Mouse (Mus musculus): ENCODE data around the gene Gm26920. TPM values are rescaled to one million over a fixed set of nuclear protein-coding genes. Genes with fewer than 3 reads are reported as not detected.
A peak's percentile ranks its signal among the peaks of the same experiment; 100 is the strongest.
"Not testable (repeated sequence)": the region's sequence is repeated elsewhere in the genome, so short reads cannot be mapped to it uniquely, and the experiment has no call there.

The Gm26920 gene
- 1.7 and 2.0 TPM in 2 replicates for polyA plus RNA-seq (2014; fragmentation: Nextera tagmentation; extraction: Ambion mirVana)

- Histone ChIP-seq H3K9ac (peak within 1 kb of the TSS; percentile 69), H3K4me2 (peak within 1 kb of the TSS; percentile 76), H3K36me3 (ENCODE audit: insufficient read depth) (peaks cover 16% of the 10 kb centered on the region), H3K4me3 (ENCODE audit: low read depth, low read length) (peak within 1 kb of the TSS; percentile 62), H3K27ac (ENCODE audit: low read depth) (peak within 1 kb of the TSS; percentile 78), H3K9me3 (ENCODE audit: low read depth, low read length) (no peaks in the 10 kb centered on the region), H3K27me3 (ENCODE audit: insufficient read depth, low read length) (no peaks in the 10 kb centered on the region), H3K4me1 (ENCODE audit: insufficient read depth) (0 out of 2 replicates have a peak, but pooled peaks cover 4% of the 10 kb centered on the region)
- DNase-seq (peak; percentile 100), ATAC-seq (ENCODE audit: insufficient read depth) (peak; percentile 90)
- TF ChIP-seq CTCF (IDR thresholded peaks at IDR 0.05; ENCODE audit: low read depth), result no peak
- WGBS, result under 1% methylated on average over 40 of the region's 40 CpGs
These were observed at the start of gene Gm26920, which contains the start of gene Zfp566 for GRCm38 (mm10) chr7:30090092-30090969. TSS of gene Gm26920 (minus strand) at chr7:30090410. TSS of gene Zfp566 (minus strand) at chr7:30090527.

GRCm38 (mm10) chr7:30136826-30137225, 46.6 kb upstream of the Gm26920 start:
- Histone ChIP-seq H3K36me3 (ENCODE audit: insufficient read depth) (peaks cover 48% of the 10 kb centered on the region), H3K9me3 (ENCODE audit: low read depth, low read length) (peaks cover 4% of the 10 kb centered on the region; the same call in 1 of the 2 replicates)

GRCm38 (mm10) chr7:30132396-30132795, 42.2 kb upstream of the Gm26920 start:
- WGBS, result 88% methylated on average over 4 of the region's 4 CpGs
- H3K4me2 ChIP-seq, result no peak overlapping the region
- no peak overlapping the region for H3K9ac ChIP-seq
- H3K4me1 ChIP-seq (ENCODE audit: insufficient read depth), result no peaks in the 10 kb centered on the region
- no peak for DNase-seq
- H3K36me3 ChIP-seq (ENCODE audit: insufficient read depth), result peaks cover 83% of the 10 kb centered on the region
- peaks cover 4% of the 10 kb centered on the region; the same call in 1 of the 2 replicates for H3K9me3 ChIP-seq (ENCODE audit: low read depth, low read length)
- H3K27ac ChIP-seq (ENCODE audit: low read depth), result no peak overlapping the region
- TF ChIP-seq CTCF (IDR thresholded peaks at IDR 0.05; ENCODE audit: low read depth), result no peak
- no peaks in the 10 kb centered on the region for H3K27me3 ChIP-seq (ENCODE audit: insufficient read depth, low read length)
- no peak for ATAC-seq (ENCODE audit: insufficient read depth)
- no peak overlapping the region for H3K4me3 ChIP-seq (ENCODE audit: low read depth, low read length)

More at GRCm38 (mm10) chr7:30136826-30137225, 46.6 kb upstream of the Gm26920 start:
- no peak overlapping the region for H3K4me2 ChIP-seq
- H3K27me3 ChIP-seq (ENCODE audit: insufficient read depth, low read length), result no peaks in the 10 kb centered on the region
- no peak overlapping the region for H3K9ac ChIP-seq
- no peak overlapping the region for H3K27ac ChIP-seq (ENCODE audit: low read depth)
- no peak for TF ChIP-seq CTCF (IDR thresholded peaks at IDR 0.05; ENCODE audit: low read depth)
- DNase-seq, result no peak
- no peak overlapping the region for H3K4me3 ChIP-seq (ENCODE audit: low read depth, low read length)
- ATAC-seq (ENCODE audit: insufficient read depth), result no peak
- WGBS, result 86% methylated on average over 10 of the region's 10 CpGs
- no peaks in the 10 kb centered on the region for H3K4me1 ChIP-seq (ENCODE audit: insufficient read depth)

GRCm38 (mm10) chr7:30129900-30130299, 39.7 kb upstream of the Gm26920 start:
- TF ChIP-seq CTCF (IDR thresholded peaks at IDR 0.05; ENCODE audit: low read depth), result no peak
- WGBS, result 95% methylated on average over 8 of the region's 8 CpGs
- Histone ChIP-seq H3K4me1 (ENCODE audit: insufficient read depth) (no peaks in the 10 kb centered on the region), H3K36me3 (ENCODE audit: insufficient read depth) (peaks cover 86% of the 10 kb centered on the region), H3K27ac (ENCODE audit: low read depth) (no peak overlapping the region), H3K9ac (no peak overlapping the region), H3K4me2 (no peak overlapping the region), H3K9me3 (ENCODE audit: low read depth, low read length) (peaks cover 4% of the 10 kb centered on the region; the same call in 1 of the 2 replicates), H3K4me3 (ENCODE audit: low read depth, low read length) (no peak overlapping the region), H3K27me3 (ENCODE audit: insufficient read depth, low read length) (no peaks in the 10 kb centered on the region)
- no peak for ATAC-seq (ENCODE audit: insufficient read depth)
- no peak for DNase-seq

- no peaks in the 10 kb centered on the region for H3K9me3 ChIP-seq (ENCODE audit: low read depth, low read length)
- no peak; the same call in 1 of the 2 replicates for ATAC-seq (ENCODE audit: insufficient read depth)
- H3K9ac ChIP-seq, result peak overlapping the region; percentile 77
- peak overlapping the region; percentile 71 for H3K4me3 ChIP-seq (ENCODE audit: low read depth, low read length)
- DNase-seq, result peak; percentile 65
- no peaks in the 10 kb centered on the region for H3K27me3 ChIP-seq (ENCODE audit: insufficient read depth, low read length)
- peaks cover 15% of the 10 kb centered on the region for H3K36me3 ChIP-seq (ENCODE audit: insufficient read depth)
- 3% methylated on average over 15 of the region's 15 CpGs for WGBS
- H3K27ac ChIP-seq (ENCODE audit: low read depth), result peak overlapping the region; percentile 90; the same call in 1 of the 2 replicates
- H3K4me1 ChIP-seq (ENCODE audit: insufficient read depth), result no peaks in the 10 kb centered on the region
- no peak for TF ChIP-seq CTCF (IDR thresholded peaks at IDR 0.05; ENCODE audit: low read depth)
- H3K4me2 ChIP-seq, result peak overlapping the region; percentile 90
These were observed 31.9 kb upstream of the Gm26920 start for GRCm38 (mm10) chr7:30122188-30122530.

GRCm38 (mm10) chr7:30121308-30122187, 31.3 kb upstream of the Gm26920 start, which contains the start of gene Zfp382:
TSS of gene Zfp382 (plus strand) at chr7:30121942.
- H3K4me2 ChIP-seq, result peak within 1 kb of the TSS; percentile 90
- ATAC-seq (ENCODE audit: insufficient read depth), result peak; percentile 98
- no peak for TF ChIP-seq CTCF (IDR thresholded peaks at IDR 0.05; ENCODE audit: low read depth)
- DNase-seq, result peak; percentile 97
- no peaks in the 10 kb centered on the region for H3K4me1 ChIP-seq (ENCODE audit: insufficient read depth)
- peak within 1 kb of the TSS; percentile 77 for H3K9ac ChIP-seq
- H3K27me3 ChIP-seq (ENCODE audit: insufficient read depth, low read length), result no peaks in the 10 kb centered on the region
- H3K27ac ChIP-seq (ENCODE audit: low read depth), result peak within 1 kb of the TSS; percentile 90
- no peaks in the 10 kb centered on the region for H3K9me3 ChIP-seq (ENCODE audit: low read depth, low read length)
- H3K4me3 ChIP-seq (ENCODE audit: low read depth, low read length), result peak within 1 kb of the TSS; percentile 71
- H3K36me3 ChIP-seq (ENCODE audit: insufficient read depth), result peaks cover 9% of the 10 kb centered on the region; the same call in 1 of the 2 replicates
- under 1% methylated on average over 61 of the region's 61 CpGs for WGBS

GRCm38 (mm10) chr7:30117935-30118334, 27.7 kb upstream of the Gm26920 start:
- ATAC-seq (ENCODE audit: insufficient read depth); H3K4me3 ChIP-seq (ENCODE audit: low read depth, low read length); H3K4me1 ChIP-seq (ENCODE audit: insufficient read depth); H3K9ac ChIP-seq; H3K4me2 ChIP-seq; DNase-seq; H3K9me3 ChIP-seq (ENCODE audit: low read depth, low read length); H3K27me3 ChIP-seq (ENCODE audit: insufficient read depth, low read length); H3K27ac ChIP-seq (ENCODE audit: low read depth); H3K36me3 ChIP-seq (ENCODE audit: insufficient read depth): not testable (repeated sequence)
- 92% methylated on average over 12 of the region's 12 CpGs for WGBS
